Mouse (Mus musculus) kidney, adult 8-10 months (tissue): ENCODE measurements around the gene Fbxl18.
"Not testable (repeated sequence)": the region's sequence is repeated elsewhere in the genome, so short reads cannot be mapped to it uniquely, and the experiment has no call there.

ENCODE experiments used
- DNase-seq, 2 experiments: peaks; one replicate each; pipeline ENCODE4 v3.0.0; 2022

Gene Fbxl18

DNA sequence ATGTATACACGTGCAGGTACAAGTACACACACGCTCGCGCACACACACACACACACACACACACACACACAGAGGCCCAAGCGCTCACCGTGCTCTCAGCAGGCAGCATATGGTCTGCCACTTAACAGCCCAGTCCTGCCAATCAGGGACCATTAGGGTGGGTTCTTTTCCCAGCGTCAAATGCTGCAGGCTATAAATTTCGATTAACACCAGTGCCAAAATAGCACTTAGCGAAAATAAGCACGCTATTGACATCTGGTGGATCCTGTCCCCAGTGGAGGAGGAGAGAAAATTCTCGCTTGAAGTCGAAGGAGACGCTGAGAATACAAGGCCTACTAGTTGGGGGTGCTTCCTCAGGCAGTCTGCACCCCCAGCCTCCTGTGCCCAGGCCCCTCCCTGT is 25.8 kb downstream of the Fbxl18 start:
- DNase-seq: no peak

DNA sequence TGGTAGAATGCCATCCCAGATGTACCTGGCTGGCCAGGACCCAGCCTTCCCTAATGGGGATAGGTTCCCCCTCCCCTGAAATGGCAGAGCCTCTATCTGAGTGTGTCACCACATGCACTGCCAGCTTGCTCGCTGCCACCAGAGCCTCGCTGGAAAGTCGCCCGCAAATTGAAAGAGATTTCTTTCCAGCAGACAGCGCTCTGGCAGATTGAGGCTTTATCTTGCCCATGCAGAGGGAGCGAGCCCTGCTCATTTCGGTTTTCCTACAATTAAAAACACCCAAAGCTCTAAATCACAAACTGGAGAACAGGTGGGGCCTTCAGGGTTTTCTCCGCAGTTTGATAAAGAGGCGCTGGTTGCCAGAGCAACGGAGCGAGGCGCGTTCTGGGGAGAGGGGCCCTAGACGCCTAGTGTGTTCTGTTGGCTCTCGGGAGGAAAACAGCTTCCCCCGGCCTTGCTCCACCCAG is 37.4 kb downstream of the Fbxl18 start:
- DNase-seq: no peak

DNA sequence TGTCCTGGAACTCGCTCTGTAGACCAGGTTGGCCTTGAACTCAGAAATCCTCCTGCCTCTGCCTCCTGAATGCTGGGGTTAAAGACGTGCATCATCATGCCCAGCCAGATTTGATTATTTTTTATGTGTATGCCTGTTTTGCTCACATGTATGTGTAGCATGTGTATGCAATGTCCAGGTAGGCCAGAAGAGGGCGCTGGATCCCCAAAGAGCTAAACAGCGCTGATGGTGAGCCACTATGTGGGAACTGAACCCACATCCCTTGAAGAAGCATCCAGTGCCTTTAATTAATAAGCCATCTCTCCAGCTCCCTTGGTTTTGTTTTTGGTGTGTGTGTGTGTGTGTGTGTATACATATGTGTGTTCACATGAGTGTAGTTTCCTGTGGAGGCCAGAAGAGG is 38.8 kb downstream of the Fbxl18 start:
- DNase-seq: no peak

GRCm38 (mm10) chr5:142854877-142855276 is 40.3 kb downstream of the Fbxl18 start:
- peak in 1 of 2 experiments; percentile 56 for DNase-seq

DNA sequence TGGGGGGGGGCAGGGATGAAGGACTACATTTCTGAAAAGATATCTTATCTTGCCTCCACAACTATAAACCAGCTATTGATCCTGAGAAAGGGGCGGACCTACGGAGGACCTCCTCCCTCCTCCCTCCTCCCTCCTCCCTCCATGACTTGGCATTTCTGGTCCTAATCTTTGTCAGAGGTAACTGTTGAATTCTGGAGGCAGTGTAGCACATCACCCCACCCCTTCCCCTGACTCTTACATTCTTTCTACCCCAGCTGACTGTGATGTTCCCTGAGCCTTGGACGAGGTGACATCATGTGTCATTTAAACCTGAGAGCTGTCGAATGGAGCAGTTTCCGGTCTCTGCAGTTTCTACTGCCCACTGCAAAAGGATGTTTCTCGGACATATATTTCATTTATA is 41.6 kb downstream of the Fbxl18 start:
- DNase-seq: no peak

GRCm38 (mm10) chr5:142851681-142852049 is 43.6 kb downstream of the Fbxl18 start:
- DNase-seq: no peak

DNA sequence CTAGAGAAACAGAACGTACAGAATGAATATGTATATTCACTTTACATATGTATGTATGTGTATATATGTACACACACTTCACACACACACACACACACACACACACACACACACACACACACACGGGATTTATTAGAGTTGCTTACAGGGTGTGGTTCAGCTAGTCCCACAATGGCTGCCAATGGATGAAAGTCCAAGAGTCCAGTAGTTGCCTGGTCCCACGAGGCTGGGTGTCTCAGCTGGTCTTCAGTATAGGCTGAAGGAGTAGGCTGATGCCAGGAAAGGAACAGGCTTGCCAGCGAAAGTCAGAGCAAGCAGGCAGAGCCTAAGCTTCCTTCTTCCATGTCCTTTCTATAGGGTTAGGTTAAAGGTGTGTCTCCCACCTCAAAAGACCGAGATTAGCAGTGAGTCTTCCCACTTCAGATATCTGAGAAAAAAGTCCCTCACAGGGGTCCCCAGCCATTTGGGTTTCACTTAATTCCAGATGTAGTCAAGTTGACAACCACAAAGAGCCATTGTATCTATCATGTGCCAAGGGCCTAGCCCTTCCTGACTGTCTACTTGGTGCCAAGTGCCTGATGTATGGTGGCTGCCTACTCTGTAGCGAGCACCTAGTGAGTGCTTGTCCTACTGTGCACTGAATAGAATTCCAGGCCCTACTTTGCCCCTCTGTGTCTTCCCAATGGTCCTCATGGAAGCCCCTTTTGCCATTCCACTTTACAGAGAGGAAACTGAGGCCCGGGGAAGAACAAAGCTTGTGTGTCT is 44.1 kb downstream of the Fbxl18 start:
- no peak for DNase-seq

- DNase-seq: no peak
Measured at GRCm38 (mm10) chr5:142850476-142850875, 44.7 kb downstream of the Fbxl18 start.

- DNase-seq: no peak
Measured at GRCm38 (mm10) chr5:142848911-142849310, 46.3 kb downstream of the Fbxl18 start.

GRCm38 (mm10) chr5:142848149-142848548 is 47.1 kb downstream of the Fbxl18 start:
- no peak for DNase-seq

DNA sequence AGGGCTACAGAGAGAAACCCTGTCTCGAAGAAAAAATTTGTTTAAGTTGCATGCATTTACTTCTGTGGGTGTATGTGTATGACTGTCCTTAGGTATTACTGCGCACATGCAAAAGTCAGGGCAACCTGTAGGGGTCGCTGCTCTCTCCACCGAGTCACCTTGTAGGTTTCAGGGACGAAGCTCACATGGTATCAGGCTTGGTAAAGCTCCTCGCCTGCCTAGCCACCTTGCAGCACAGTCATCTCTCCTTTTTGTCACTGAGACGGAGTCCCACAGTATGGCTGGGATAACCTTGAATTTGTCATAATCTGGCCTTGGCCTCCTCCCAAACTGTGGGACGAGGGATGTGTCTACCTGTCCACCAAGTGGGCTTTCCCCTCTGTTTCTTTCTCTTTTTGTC is 50.8 kb downstream of the Fbxl18 start:
- peak in 1 of 2 experiments; percentile 17 for DNase-seq

DNA sequence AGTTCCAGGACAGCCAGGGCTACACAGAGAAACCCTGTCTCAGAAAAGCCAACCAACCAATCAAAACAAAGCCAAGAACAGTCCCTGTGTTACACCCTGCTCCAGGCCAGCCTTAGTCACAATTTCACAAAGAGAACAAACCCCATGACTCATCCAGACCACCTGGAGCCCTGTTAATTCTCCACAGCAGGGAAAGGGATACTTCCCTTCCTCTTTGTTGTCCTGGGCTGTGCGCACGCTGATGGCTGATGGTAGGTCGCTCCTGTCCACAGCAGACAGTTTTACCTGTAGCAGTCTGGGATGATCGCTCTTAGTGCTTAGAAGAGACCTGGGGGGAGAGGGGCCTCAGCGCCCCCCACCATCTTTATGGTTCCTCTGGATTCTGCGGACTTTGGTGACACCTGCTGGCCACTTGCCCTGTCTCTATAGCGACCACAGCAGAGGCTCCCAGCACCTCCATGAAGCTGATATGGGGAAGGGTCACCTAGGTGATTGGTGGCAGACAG is 53.0 kb downstream of the Fbxl18 start:
- peak in 1 of 2 experiments; percentile 29 for DNase-seq

DNA sequence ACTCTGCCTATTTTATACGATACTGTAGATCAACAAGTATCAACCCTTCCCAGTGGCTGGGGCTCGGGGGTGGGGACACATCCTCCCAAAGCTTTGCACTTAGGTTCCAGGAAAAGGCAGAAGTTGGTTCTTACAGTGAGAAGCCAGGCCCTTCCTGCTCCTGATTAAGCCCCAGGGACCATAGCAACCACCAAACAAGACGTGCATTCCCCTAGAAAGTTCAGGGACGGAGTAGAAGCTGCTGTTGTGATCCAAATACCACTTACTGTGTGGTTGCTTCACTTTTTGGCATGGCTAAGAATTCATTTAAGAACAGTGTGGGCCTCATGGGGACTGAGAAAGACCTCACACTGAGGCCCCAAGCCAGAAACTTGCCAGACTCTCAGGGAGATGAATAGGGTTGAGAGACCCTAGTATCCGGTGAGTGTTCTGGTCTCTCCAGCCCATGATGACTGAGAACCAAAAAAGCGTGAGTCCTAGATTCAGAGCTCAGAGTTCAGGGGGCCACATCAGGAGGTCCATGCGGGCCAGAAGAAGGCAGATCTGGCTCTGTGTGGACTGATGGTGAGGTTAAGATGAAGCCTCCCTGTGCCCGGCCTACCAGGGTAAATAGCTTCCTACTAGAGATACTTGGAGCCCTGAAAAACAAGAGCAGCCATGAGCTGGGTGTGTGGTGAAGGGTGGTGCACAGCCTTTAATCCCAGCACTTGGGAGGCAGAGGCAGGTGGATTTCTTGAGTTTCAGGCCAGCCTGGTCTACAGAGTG is 53.7 kb downstream of the Fbxl18 start:
- DNase-seq: no peak

DNA sequence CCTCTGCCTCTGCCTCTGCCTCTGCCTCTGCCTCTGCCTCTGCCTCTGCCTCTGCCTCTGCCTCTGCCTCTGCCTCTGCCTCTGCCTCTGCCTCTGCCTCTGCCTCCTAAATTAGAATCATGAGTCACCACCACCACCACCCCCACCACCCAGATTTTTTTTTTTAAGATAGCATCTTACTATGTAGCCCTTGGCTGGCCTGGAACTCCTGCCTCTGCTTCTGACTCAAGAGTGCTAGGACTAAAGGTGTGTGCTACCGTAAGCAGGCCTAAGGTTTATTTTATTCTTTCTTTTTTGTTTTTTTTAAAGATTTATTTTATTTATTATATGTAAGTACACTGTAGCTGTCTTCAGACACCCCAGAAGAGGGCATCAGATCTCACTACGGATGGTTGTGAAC is 57.8 kb downstream of the Fbxl18 start:
- DNase-seq: not testable (repeated sequence)

DNA sequence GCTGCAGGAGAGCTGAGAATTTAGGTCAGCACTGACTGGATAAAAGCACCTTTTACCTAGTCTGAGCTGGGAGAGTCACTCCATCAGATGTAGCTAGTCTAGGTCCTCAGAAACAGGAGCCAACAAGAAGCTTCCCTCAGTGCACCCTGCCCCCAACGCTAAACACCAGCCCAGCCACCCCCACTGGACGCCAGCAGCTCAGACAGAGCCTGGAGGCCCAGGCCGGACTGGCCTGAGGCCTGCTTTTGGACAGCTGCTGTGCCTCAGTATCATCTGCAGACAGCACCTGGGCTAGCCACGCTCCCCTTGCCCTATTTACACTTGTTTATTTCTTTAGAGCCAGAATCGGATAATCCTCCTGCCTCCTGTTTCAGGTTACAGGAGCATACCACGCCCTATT is 58.3 kb downstream of the Fbxl18 start:
- DNase-seq: no peak

GRCm38 (mm10) chr5:142833646-142834438 is 61.4 kb downstream of the Fbxl18 start:
- DNase-seq: no peak

- DNase-seq: no peak
Measured at GRCm38 (mm10) chr5:142826131-142826530, 69.1 kb downstream of the Fbxl18 start.

DNA sequence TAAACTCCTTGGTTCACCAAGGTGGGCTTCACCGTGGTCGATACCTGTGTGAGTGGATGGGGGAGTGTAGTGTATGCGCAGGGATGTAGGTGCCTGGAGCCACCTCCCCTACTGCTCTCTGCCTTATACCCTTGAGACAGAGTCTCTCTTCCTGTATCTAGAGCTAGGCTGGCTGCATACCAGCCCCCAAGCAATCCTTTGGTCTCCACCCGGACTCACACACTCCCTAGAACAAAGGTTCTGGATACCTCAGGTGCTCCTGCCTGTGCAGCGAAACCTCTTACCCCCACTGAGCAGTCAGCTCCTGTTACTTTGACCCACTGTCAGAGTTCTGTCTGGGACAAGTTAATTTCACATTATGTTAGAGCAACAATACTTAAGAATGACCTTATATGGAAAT is 69.6 kb downstream of the Fbxl18 start:
- peak; percentile 75 to 85 for DNase-seq

DNA sequence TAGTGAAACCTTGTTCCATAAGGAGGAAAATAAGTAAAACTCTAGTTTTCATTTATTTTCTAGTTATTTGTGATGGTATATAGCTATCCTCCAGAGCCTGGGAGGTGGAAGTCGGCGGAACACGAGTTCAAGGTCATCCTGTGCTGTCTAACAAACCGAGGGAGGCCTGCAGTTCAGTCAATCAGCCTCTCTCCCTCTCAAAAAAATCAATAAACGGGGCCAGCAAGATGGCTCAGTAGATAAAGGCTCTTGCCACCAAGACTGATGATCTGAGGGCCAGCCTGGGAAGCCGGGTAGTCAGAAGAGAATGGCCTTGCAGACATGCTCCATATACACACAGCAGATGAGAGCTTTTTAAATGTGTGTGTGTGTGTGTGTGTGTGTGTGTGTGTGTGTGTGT is 71.1 kb downstream of the Fbxl18 start:
- no peak for DNase-seq

- DNase-seq: peak; percentile 93
Measured at GRCm38 (mm10) chr5:142823096-142824062, 71.8 kb downstream of the Fbxl18 start.

DNA sequence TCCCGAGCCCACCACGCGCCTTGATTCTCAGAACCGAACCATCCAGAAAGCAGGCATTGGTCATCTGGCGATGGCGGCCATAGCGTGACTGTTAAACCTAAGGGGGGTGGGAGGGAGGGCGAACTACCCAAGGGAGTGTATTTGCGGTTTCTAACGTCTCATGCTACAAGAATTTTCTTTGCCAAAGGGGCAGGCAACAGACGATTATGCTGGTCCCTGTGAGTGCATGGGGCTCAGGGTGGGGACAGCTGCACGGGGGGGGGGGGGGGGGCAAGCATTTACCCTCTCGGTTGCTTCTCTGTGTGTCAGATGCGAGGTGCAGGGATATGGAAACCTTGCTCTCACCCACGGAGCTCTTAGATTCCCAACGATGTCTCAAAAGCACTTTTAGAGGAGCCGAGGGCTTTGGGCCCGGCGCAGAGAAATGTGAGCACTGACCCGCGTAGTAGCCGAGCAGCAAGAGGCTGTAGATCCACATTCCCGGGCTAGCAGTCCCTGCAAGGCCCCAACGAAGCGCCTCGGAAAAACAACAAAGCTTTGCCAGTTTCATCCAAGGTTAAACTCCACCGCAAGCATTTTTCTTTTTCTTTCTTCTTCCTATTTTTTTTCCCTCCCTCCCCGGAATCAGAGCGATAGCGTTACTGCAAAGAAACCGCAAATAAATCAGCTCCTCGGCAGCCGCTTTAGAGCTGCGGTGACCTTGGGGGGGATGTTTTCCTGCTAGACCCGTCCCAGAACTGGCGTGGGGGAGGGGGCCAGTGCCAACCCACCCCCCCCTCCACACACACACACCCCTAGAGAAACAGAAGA is 72.7 kb downstream of the Fbxl18 start:
- DNase-seq: peak; percentile 61 to 62
